Mouse (Mus musculus) megakaryocyte, embryonic 14.5 days (primary cell): Measurements from ENCODE around the gene Atp2b4.

ENCODE experiments used
- FLI1 ChIP-seq: IDR thresholded peaks from 2 replicates; pipeline ENCODE4 v1.6.1; 2012; ENCODE audit warnings: low read length, inconsistent platforms, mixed read lengths
- GATA1 ChIP-seq: IDR thresholded peaks from 3 replicates; pipeline ENCODE4 v1.6.1; 2012; ENCODE audit warnings: mixed read lengths, low read length, inconsistent platforms, borderline replicate concordance

DNA sequence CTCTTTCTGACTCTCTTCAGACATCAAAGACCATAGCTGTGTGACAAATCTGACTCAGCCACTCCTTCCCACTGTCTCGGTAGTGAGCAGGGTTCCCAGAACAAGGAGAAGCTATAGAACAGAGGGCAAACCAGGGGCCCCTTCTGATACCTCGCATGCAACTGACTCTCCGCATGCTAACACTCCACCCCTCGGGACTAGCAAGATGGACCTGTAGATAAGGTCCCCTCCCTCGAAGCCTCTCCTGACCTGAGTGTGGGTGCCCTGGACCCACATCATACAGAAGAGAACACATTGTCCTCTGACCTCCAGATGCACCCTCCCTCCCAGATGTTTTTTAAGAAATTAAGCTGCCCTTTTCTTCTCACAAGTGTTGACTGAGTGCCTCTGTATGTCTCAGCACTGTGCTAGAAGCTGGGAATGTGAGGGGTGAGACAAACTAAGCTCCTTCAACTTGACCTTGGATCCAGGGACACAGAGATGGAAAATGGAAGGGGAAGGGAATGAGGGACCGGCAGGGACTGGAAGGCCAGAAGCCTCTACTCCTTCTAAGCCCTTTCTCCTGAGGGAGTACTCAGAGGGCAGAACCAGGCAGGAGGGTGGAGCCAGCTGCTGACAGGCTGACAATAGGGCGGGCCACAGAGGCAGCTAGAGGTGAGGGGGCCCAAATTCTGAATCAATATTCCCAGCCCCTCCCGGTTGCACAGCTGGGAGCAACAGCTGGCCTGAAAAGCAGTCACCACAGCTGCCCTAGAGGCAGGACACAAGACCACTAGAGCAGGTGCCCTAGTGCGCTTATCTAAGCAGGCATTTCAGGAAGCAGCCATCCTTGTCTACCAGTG lies 2.6 kb downstream of the Atp2b4 start:
- TF ChIP-seq GATA1 = no peak
- TF ChIP-seq FLI1 = no peak
